Mouse (Mus musculus): Measurements from ENCODE around the gene Jmjd1c. TPM values are rescaled to one million over a fixed set of nuclear protein-coding genes. Genes with fewer than 3 reads are reported as not detected.

Gene Jmjd1c
- total RNA-seq, 2 experiments from 2014 or later: 85.6 to 90.5 TPM

Other genes with a start within 250 kb of the Jmjd1c start
- 10 to 100 TPM; 24.2 to 26.3 TPM for gene Reep3, start 820 bp downstream of the Jmjd1c start, total RNA-seq (2021)
- gene Nrbf2, start 189.2 kb downstream of the Jmjd1c start, total RNA-seq (2021): 10 to 100 TPM; 15.7 to 16.1 TPM